Mouse (Mus musculus) urinary bladder, postnatal 10 days (tissue): ENCODE results near the gene Gramd1b.

Experiments used
- DNase-seq: peaks from one replicate; pipeline ENCODE4 v3.0.0; 2022; ENCODE audit warnings: low spot score

Gene Gramd1b

GRCm38 (mm10) chr9:40426282-40426964, 104.8 kb downstream of the Gramd1b start:
- no peak for DNase-seq

DNA sequence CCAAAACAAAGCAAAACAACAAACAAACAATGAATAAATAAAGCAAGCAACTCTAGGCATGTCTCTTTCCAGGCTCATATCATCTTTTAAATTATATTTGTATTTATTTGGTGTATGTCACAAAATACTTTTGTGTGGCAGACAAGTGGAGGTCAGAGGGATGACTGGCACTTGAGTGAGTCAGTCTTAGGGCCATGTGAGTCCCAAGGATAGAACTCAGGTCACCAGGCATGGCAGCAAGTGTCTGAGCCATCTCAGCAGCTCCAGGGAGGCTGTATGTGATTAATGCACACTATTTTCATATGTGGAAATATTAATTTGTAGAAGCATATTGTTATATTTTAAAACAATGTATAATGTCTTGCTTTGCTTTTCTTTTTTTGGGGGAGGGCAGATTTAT, 106.3 kb downstream of the Gramd1b start:
- DNase-seq: no peak

DNA sequence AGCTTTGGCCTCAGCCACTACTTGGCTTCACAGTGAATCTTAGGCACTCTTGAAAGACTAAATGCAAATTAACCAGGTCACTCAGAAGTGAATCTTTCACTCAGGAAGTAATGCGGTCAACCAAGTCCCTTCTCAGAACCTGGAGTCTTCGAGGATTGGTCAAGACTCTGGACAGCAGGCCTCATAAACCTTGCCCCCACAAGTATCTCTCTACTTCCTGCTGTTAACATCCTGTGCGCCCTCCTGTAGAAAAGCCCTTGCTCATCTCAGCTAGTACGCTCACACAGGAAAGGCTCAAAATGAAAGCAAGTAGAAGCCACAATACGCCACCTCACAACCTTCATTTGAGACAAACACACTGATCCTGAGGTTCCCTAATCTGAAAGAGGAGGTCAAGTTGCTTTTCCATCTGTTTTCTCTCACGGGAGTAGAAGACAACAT, 107.7 kb downstream of the Gramd1b start:
- DNase-seq: no peak

DNA sequence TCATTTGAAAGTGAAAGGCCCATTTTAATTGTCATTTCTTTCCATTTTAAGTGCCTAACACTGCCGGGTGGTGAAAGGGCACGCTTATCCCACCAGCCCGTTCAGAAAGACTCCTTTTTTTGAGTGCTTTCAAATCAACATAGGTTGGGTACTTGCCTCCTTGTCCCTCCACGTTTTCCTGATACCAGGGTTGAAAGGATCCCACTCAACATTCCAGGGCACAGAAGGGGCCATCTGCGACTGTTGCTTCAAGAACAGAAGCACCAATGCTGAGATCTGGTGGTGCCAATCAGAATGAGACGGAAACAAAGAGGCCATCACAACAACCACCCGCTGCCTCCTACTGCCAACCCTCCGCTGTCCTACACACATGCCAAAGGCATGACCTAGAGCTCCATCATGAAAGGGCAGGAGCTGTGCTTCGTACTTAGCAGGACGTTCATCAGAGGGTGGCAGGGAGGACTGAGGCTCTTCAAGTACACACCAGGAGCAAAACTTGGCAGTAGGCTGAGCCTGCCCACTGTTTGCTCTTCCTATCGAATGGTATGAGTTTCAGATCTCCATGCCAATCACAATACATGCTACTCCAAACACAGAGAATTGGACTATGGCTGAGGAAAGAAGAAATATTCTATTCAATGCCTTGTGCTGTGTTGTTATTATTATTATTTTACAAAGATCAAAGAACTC, 108.7 kb downstream of the Gramd1b start:
- no peak for DNase-seq

GRCm38 (mm10) chr9:40420652-40421335, 110.4 kb downstream of the Gramd1b start:
- DNase-seq: no peak

DNA sequence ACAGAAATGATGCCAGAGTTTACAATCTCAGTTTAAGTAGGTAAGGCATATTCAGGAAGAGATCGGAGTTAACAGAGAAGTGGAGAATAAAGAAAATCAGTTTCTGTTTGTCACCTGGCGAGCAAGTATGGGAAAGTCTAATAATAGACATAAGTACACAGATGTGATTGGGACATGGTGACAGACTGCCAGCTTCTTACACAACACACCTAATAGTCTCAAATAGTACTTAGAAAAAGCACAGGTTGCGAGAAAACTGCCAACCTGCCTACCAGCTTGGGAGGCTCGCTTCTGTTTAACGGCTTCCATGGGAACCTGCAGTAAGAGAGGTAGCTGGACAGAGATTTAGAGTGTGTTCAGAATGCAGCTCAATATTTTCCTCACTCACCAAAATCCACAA, 112.4 kb downstream of the Gramd1b start:
- no peak for DNase-seq

DNA sequence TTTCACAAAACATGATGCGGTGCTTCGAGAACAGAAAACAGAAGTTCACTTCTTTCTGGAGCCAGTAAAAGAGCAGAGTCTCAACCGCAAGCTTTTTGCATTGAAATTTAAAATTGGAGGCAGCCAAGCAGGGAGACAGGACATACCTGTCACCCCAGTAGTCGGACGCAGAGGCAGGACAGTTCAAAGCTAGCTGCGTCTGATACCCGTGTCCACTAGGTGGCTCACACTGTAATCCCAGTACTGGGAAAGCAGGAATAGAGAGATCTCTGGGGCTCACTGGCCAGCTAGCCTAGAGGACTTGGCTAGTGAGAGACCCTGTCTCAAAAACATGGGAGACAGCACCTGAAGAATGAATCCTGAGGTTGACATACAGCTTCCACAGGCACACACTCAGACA, 115.0 kb downstream of the Gramd1b start:
- no peak for DNase-seq

DNA sequence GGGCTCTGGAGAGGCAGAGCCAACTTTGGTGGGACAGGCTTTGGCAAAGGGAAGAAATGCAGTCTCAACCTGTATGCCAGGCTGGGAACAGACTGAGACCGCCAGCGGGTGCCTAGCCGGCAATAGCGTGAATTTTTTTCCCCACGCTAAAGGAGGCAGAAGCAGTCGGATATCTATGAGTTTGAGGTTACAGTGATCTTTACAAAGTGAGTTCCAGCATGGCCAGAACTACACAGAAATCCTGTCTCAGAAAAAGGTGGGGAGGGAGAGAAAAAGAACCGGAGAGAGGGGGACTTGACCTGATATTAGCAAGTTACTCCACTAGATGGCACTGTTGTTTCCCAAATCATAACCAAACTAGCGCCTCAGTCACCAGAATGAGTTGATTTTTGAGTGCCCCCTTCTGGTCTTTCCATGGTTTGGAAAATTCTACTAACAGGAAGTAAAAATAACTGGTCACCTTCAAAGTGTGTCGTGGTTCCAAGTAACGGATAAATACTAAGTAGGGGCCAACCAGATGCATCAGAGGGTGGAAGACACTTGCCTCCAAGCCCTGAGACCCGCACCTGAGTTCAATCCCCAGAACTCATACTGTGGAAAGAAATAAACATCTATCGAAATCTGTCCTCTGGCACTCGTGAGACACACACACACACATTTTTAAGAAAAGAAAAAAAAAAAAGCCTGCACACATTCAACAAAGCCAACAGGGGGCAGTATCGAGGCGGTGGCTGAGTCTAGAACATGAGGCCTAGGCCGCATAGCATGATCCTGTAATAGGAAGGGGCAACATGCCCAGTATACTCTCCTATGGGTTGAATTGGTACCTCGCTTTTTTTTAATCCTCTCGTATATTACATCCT, 116.0 kb downstream of the Gramd1b start:
- no peak for DNase-seq

DNA sequence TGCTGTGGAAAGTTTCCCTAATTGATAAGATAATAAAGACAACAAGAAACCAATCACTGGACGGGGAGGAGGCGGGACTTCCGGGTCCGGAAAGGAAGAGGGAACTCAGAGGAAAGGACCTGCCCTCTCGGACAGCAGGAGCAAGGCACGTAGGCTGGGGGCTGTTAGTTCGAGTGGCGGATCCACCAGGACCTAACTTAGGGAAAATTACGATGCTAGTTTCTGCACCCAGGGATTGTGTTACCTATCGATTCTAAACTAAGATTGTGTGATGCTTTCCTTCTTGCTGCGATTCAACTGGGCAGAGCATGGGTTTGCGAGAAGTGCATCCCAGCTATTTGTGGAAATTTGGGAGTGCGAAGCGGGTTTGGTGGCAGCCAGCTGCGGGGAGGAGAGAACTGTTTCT, 116.7 kb downstream of the Gramd1b start:
- DNase-seq: no peak

DNA sequence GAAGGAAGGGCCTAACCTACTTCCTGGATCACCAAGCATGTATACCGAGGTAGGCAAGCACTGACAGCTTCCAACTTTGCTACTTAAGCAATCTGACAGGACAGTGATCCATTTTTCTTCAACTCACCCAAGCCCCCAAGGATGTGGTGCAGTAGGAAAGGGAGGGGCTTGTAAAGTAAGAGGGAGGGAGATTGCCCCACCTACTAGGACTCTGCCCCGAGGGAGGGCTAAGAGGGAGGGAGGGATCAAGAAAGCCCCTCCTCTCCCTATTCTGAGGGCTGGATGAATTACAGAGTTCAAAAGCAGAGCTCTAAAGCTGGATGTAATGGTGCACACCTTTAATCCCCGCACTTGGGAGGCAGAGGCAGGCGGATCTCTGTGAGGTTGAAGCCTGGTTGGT, 117.6 kb downstream of the Gramd1b start:
- no peak for DNase-seq

GRCm38 (mm10) chr9:40412931-40413330, 118.3 kb downstream of the Gramd1b start:
- no peak for DNase-seq

- no peak for DNase-seq
Observed at GRCm38 (mm10) chr9:40412246-40412645, 118.9 kb downstream of the Gramd1b start.

GRCm38 (mm10) chr9:40410895-40411294, 120.3 kb downstream of the Gramd1b start:
- DNase-seq: no peak

- DNase-seq: no peak
Observed at GRCm38 (mm10) chr9:40409071-40409470, 122.1 kb downstream of the Gramd1b start.

GRCm38 (mm10) chr9:40408415-40408814, 122.8 kb downstream of the Gramd1b start:
- no peak for DNase-seq

GRCm38 (mm10) chr9:40407876-40408275, 123.3 kb downstream of the Gramd1b start:
- DNase-seq: no peak

- DNase-seq: no peak
Observed at GRCm38 (mm10) chr9:40405804-40406203, 125.4 kb downstream of the Gramd1b start.

- no peak for DNase-seq
Observed at GRCm38 (mm10) chr9:40405263-40405662, 125.9 kb downstream of the Gramd1b start.

DNA sequence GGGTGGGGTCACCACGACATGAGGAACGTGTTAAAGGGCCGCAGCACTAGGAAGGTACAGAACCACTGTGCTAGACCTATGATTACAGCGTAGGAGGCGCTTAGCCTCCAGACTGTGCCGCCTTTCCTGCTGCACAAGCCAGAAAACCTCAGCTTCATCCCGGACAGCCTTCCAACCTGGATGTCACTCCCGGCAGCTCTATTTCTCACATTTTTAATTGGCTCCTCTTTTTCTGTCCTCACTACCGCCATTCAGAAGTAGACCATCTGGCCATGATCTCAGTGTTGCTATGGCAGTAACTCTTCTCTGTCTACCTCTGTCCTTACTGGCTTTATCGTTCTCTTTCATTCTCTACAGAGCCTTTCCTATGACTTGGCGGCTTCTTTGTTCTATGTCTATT, 126.5 kb downstream of the Gramd1b start:
- no peak for DNase-seq

DNA sequence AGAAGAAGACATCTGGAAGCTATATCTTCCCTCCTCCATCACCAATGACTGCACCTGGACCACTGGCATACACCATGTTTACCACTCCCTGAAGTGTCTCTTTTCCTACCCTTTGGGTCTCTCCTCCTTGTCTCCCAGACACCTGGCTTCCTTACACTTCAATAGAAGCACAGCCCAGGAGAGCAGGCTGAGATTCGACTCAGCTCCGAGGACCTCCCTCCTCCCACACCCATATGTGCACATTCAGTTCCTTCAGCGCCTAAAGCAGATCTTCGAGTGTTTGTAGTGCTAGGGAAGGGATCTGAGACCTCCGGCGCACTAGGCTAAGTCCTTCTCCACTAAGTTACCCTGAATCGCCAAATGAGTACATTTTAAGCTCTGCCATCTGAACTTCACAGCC, 127.4 kb downstream of the Gramd1b start:
- DNase-seq: no peak

- DNase-seq: no peak
Observed at GRCm38 (mm10) chr9:40401818-40402217, 129.4 kb downstream of the Gramd1b start.

- no peak for DNase-seq
Observed at GRCm38 (mm10) chr9:40400854-40401253, 130.3 kb downstream of the Gramd1b start.
